Mouse (Mus musculus): ENCODE results near the gene Tbc1d5.

GRCm38 (mm10) chr17:50867297-50867696 lies 311.9 kb downstream of the Tbc1d5 start:
- no peak for TF ChIP-seq CTCF (IDR thresholded peaks at IDR 0.05; ENCODE audit: low read depth)
- TF ChIP-seq EP300 (IDR thresholded peaks at IDR 0.05; ENCODE audit: low read depth), result no peak
